Mouse (Mus musculus) heart, postnatal 0 days (tissue): ENCODE measurements around the gene Taf1. TPM values are rescaled to one million over a fixed set of nuclear protein-coding genes. Genes with fewer than 3 reads are reported as not detected.

Experiments used
- ATAC-seq: fragments of 200-750 bp; cut with Nextera tagmentation; 2 replicates; pipeline ENCODE4 v1.8.0; 2017; ENCODE audit warnings: low read depth, moderate number of reproducible peaks, moderate library complexity; ENCODE audit not compliant: insufficient read depth
- DNase-seq: peaks from one replicate; pipeline ENCODE4 v3.0.0-alpha.2; 2016; ENCODE audit warnings: low spot score
- H3K27ac ChIP-seq: fragments of 300-500 bp; sonication (generic); 2 replicates; pipeline ENCODE4 v1.5.1; 2014; ENCODE audit warnings: low read depth, mild to moderate bottlenecking
- H3K27me3 ChIP-seq: fragments of 300-500 bp; sonication (generic); 2 replicates; pipeline ENCODE4 v1.6.1; 2014; ENCODE audit warnings: low read length, mixed read lengths; ENCODE audit not compliant: control insufficient read depth, insufficient read depth
- H3K36me3 ChIP-seq: fragments of 300-500 bp; sonication (generic); replicated peaks from 2 replicates; pipeline ENCODE4 v1.6.1; 2014; ENCODE audit warnings: low read length, mixed read lengths; ENCODE audit not compliant: control insufficient read depth, insufficient read depth
- H3K4me1 ChIP-seq: fragments of 300-500 bp; sonication (generic); 2 replicates; pipeline ENCODE4 v1.6.1; 2014; ENCODE audit warnings: antibody characterized with exemption; ENCODE audit not compliant: control insufficient read depth, insufficient read depth
- H3K4me2 ChIP-seq: fragments of 300-500 bp; sonication (generic); 2 replicates; pipeline ENCODE4 v1.6.1; 2014; ENCODE audit warnings: low read depth, mild to moderate bottlenecking, low read length, moderate library complexity
- H3K4me3 ChIP-seq: fragments of 300-500 bp; sonication (generic); 2 replicates; pipeline ENCODE4 v1.5.1; 2014; ENCODE audit warnings: low read depth, low read length
- H3K9ac ChIP-seq: fragments of 300-500 bp; sonication (generic); replicated peaks from 2 replicates; pipeline ENCODE4 v1.6.1; 2014; ENCODE audit warnings: low read depth, low read length, mixed read lengths
- H3K9me3 ChIP-seq: fragments of 300-500 bp; sonication (generic); replicated peaks from 2 replicates; pipeline ENCODE4 v1.6.1; 2016; ENCODE audit warnings: low read length; ENCODE audit not compliant: control insufficient read depth
- CTCF ChIP-seq: IDR thresholded peaks from 2 replicates; pipeline ENCODE4 v1.5.1; 2016; ENCODE audit warnings: antibody characterized with exemption, control low read depth, low read depth
- EP300 ChIP-seq: IDR thresholded peaks from 2 replicates; pipeline ENCODE4 v1.6.1; 2016; ENCODE audit warnings: antibody characterized with exemption, low read depth
- WGBS: fragments of 180-500 bp; shearing (Covaris S2); extraction: QIAGEN DNeasy Blood & Tissue Kit; methylation state at CpG from one replicate; pipeline ENCODE4 v1.1.7; 2014; 5-methylcytosine and 5-hydroxymethylcytosine counted together
- polyA plus RNA-seq: library from polyadenylated mRNA; unstranded; fragments of >200 nt; fragmentation: Nextera tagmentation; extraction: Ambion mirVana; gene quantifications from 2 replicates; pipeline ENCODE4 v1.2.1, GENCODE M21; 2015
- total RNA-seq: library from RNA; depleted of rRNA; stranded (reverse); fragments of >200 nt; gene quantifications from 2 replicates; pipeline ENCODE4 v1.2.3, GENCODE M21; 2014; ENCODE audit warnings: low replicate concordance

The Taf1 gene
- total and polyA plus RNA-seq, 2 experiments from 2014 or later: 3.7 to 4.3 TPM

DNA sequence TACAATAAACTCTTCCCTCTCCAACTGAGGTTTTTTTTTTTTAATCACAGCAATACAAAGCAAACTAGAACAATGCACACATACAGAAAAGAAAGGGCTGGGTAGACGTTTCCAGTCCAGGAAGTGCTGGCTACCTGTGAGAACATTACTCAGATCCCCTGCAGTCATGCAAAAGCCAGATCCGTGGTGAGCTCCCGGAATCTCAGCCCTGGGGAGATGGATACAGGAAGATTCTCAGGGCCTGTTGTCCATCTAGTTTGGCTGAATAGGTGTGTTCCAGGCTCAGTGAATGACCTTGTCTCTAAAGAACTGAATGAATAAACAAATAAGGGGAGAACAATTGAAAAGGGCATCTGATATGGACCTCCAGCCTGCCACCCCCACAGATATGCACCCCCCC is 90.0 kb downstream of the Taf1 start:
- Histone ChIP-seq H3K27ac (no peak overlapping the region), H3K9ac (no peak overlapping the region), H3K9me3 (no peaks in the 10 kb centered on the region), H3K4me1 (no peaks in the 10 kb centered on the region), H3K27me3 (peaks cover 15% of the 10 kb centered on the region), H3K4me3 (no peak overlapping the region), H3K4me2 (no peak overlapping the region), H3K36me3 (no peaks in the 10 kb centered on the region)
- DNase-seq (no peak), ATAC-seq (no peak)
- WGBS: 41% methylated on average over 3 of the region's 3 CpGs
- no peak for TF ChIP-seq CTCF
- no peak for TF ChIP-seq EP300

DNA sequence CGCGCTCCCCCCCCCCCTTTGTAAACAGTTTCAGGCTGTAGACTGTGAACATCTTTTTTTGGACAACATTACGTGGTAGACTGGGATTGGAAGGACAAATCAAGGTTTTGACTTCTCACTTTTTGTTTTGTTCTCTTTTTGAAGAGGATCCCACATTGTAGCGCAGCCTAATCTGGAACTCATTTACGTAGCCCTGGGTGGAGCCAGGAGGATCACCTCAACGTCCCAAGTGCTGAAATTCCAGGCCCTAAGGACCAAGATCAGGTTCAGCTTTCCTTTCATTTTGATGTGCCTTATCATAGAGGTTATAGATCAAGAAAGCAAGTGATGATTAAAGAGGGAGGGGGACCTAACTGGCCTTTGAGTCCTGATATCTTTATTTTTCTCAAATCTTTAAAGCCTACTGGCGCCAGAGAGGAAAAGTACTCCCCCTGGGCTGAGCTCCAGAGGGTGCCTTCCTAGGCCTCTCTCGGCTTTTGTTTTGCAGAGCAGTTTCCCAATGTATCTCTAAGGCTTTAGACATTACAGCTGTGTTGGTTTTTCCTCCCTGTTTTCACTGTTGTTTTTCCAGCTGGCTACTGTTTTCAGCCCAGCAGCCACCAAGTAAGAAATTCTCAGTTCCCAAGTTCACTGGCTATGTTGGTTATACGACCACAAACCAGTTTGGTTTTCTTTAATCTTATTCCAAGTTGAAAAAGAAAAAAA is 104.4 kb downstream of the Taf1 start:
- Histone ChIP-seq H3K4me3 (no peak overlapping the region), H3K4me1 (no peaks in the 10 kb centered on the region), H3K9ac (no peak overlapping the region), H3K27me3 (no peaks in the 10 kb centered on the region), H3K4me2 (no peak overlapping the region), H3K36me3 (no peaks in the 10 kb centered on the region), H3K9me3 (no peaks in the 10 kb centered on the region), H3K27ac (no peak overlapping the region)
- 40% methylated on average over 8 of the region's 9 CpGs for WGBS
- DNase-seq (no peak), ATAC-seq (no peak)
- TF ChIP-seq EP300 (no peak), CTCF (no peak)

DNA sequence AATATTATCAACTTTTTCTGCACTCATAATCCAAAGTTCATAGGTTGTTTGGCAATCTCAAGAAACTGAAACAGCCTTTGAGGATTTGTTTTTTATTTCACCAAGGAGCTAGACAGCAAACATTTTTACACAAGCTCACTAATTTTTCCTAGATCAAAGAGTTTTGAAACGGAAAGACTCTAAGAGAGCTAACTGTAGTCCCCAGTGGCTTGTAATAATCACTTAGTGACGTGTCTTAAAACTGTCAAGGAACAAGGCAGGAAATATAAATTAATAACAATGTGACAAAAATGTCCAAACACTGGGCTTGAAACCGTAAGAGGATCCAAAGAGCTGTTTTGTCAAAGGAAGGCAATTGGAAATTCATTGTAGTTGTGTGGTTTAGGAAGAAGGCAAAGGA is 106.3 kb downstream of the Taf1 start:
- Histone ChIP-seq H3K27ac (no peak overlapping the region), H3K4me3 (peak overlapping the region; percentile 82; the same call in 1 of the 2 replicates), H3K36me3 (no peaks in the 10 kb centered on the region), H3K9me3 (no peaks in the 10 kb centered on the region), H3K9ac (no peak overlapping the region), H3K27me3 (no peaks in the 10 kb centered on the region), H3K4me2 (peak overlapping the region; percentile 57), H3K4me1 (0 out of 2 replicates have a peak, but pooled peaks cover 4% of the 10 kb centered on the region)
- DNase-seq (no peak), ATAC-seq (no peak)
- 45% methylated on average over 3 of the region's 3 CpGs for WGBS
- TF ChIP-seq CTCF (no peak), EP300 (no peak)

DNA sequence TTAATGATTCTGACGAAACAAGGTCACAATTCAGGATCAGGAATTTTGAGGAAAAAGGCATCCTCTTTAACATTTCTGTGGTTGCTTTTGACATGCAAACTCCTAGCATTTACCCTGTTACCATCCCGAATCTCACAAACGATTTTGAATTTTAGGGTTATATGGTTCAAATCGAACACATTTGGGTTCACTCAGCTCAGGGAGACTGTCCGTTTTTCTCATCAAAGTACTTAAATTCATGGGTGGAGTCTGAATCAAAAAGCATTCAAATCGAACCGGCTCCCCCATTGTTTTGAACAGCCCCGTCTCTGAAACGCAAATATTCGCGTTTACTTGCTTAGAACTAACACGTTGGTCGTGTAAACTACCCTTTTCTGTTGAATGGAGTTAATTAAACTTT is 106.8 kb downstream of the Taf1 start:
- 16% methylated on average over 13 of the region's 13 CpGs for WGBS
- DNase-seq (no peak), ATAC-seq (no peak)
- Histone ChIP-seq H3K9me3 (no peaks in the 10 kb centered on the region), H3K4me1 (0 out of 2 replicates have a peak, but pooled peaks cover 4% of the 10 kb centered on the region), H3K9ac (peak overlapping the region; percentile 43; the same call in 1 of the 2 replicates), H3K36me3 (no peaks in the 10 kb centered on the region), H3K27me3 (no peaks in the 10 kb centered on the region), H3K4me3 (peak overlapping the region; percentile 82), H3K27ac (peak overlapping the region; percentile 46), H3K4me2 (peak overlapping the region; percentile 57)
- no peak for TF ChIP-seq CTCF
- TF ChIP-seq EP300: no peak

DNA sequence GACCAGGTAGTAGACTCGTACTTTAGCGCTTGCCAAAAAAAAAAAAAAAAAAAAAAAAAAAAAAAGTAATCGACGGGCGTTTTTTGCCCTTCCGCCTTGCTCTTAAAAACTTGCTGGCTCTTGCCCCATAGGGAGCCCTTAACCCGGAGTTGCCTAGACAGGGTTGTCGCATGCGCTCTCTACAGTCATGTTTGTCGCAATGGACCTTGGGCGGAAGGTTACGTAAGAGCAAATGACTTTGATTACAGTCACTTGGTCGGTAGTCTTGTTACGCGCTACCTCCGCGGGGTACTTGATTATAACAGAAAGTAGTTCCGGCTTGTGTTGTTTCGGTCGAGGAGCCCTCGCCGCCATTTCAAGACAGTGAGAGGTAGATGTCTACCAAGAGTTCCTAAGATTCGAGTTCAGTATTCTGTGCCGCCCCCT is 107.2 kb downstream of the Taf1 start, which contains the start of gene Ogt:
Gene Ogt (plus strand): TSS at position 320 of the 426 bp plus-strand sequence.
- H3K4me3 ChIP-seq: peak within 1 kb of the TSS; percentile 82
- H3K27ac ChIP-seq: peak within 1 kb of the TSS; percentile 86
- H3K36me3 ChIP-seq: no peaks in the 10 kb centered on the region
- peak within 1 kb of the TSS; percentile 86 for H3K9ac ChIP-seq
- DNase-seq: peak; percentile 90
- peak; percentile 94 for ATAC-seq
- no peaks in the 10 kb centered on the region for H3K27me3 ChIP-seq
- H3K4me1 ChIP-seq: 0 out of 2 replicates have a peak, but pooled peaks cover 4% of the 10 kb centered on the region
- no peaks in the 10 kb centered on the region for H3K9me3 ChIP-seq
- TF ChIP-seq EP300 (peak; percentile 76), CTCF (no peak)
- H3K4me2 ChIP-seq: peak within 1 kb of the TSS; percentile 66
- WGBS: 16% methylated on average over 24 of the region's 24 CpGs
